Mouse (Mus musculus): ENCODE measurements around the gene Rad51b. TPM values are rescaled to one million over a fixed set of nuclear protein-coding genes. Genes with fewer than 3 reads are reported as not detected.

Gene Rad51b
- total RNA-seq, 2 experiments from 2014 or later = 3.4 to 4.3 TPM

DNA sequence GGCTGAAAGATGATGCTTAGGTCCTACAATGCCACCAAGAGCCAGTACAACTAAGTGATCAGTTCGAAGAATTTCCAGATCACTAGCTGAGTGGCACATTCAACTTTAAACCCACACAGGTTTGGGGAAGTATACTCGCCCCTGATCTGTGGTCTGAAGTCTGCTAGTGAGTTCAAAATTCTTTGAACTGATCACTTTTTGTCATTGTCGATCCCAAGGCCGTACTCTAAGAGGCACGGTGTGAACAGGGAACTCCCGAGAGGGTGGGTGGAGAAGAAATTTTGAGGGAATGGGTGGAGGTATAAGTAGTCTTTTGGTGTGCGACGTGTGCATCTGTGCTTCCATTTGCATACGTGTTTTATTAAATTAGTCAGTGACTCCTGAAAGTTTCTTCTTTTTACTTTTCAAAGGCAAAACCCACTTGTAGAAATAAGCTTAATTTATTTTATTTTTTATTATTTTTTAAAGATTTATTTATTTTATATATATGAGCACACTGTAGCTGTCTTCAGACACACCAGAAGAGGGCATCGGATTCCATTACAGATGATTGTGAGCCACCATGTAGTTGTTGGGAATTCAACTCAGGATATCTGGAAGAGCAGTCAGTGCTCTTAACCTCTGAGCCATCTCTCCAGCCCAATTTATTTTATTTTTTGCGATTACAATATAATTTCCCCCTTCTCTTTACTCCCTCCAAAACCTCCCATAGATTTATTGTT lies 443.0 kb downstream of the Rad51b start:
- DNase-seq = no peak

GRCm38 (mm10) chr12:79742211-79742610 lies 445.1 kb downstream of the Rad51b start:
- DNase-seq = no peak

DNA sequence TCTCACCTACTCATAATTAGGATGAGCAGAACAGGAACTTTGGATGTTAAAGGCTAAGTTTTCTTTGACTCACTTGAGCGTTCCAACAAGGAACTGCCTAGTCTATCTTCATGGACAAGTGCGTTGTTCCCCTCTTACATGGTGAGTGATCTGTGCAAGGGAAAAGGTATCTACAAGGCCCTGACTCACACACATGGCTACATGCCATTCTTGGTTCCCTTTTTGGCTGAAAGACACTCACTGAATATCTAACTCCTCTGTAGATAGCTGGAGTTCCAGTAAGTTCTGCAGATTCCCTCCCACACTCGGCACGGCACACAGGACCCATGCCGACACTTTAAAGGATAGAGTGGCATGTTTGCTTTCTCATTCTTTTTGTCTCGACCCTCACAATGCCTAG lies 447.0 kb downstream of the Rad51b start:
- no peak for DNase-seq

DNA sequence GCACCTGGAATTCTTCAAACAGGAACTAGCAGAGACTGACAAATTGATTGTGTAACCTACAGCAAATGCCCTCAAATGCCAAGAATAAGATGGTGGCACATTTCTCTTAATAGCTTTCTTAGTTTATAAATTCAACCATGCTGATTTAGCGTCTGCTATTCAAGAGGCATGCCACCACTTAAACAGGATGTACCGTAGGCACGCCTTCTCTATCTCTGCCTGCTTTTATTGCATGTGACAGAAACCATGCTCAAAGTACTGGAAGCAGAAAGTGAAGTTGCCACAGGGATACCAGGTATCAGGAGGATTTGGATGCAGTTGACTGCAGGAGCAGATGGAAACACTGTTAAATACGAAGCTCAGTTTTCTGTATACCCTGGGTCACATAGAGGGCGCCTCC lies 448.1 kb downstream of the Rad51b start:
- DNase-seq = no peak

DNA sequence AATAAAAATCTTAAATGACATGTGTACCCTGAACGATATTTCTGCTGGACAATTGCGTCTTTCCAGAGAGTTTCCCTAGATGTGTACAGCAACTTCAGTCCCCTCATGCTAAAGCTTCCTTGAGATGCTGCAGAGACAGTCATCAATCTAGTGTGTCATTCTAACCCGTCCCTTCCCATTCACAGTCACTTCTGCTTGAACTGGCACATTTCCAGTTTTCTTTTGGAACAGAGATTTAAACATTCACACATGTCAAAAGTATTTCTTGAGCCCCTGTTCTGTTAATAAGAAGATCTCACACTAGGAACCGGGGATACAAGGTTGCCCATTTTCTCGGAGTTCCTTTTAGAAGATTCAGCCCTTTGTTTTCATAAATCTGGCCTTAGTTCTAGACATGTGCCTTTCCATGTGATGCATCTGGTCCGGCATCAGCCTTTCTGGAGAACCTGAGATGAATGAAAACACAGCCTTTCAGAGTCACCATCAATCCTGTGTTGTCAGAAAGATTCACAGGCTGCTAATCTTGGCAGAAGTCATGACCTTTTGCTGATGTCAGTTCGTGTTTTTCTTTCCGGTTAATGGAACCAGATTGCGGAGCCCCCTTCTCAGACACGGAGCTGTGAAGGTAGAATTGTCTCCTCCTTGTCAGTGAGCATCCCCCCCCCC lies 448.9 kb downstream of the Rad51b start:
- no peak for DNase-seq

DNA sequence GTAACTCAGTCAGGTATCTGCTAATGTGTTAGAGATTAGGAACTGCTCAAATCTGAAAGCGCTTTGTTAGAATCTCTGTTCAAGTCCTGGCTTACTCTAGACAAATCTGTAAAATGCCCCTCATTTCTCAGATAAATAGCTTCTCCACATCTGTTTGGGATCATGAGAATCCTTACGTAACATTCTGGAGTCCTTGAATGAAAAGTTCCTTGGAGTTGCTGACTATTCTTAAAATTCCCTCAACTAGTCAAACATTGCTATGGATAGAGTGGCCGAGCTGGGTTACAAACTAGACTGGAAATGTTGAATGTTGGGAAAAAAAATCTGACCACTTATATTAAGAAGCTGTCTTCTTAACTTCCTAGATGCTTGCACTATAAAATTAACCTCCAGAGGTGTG lies 450.5 kb downstream of the Rad51b start:
- no peak for DNase-seq

- DNase-seq = peak; percentile 44
Observed at GRCm38 (mm10) chr12:79748862-79749261, 451.8 kb downstream of the Rad51b start.

DNA sequence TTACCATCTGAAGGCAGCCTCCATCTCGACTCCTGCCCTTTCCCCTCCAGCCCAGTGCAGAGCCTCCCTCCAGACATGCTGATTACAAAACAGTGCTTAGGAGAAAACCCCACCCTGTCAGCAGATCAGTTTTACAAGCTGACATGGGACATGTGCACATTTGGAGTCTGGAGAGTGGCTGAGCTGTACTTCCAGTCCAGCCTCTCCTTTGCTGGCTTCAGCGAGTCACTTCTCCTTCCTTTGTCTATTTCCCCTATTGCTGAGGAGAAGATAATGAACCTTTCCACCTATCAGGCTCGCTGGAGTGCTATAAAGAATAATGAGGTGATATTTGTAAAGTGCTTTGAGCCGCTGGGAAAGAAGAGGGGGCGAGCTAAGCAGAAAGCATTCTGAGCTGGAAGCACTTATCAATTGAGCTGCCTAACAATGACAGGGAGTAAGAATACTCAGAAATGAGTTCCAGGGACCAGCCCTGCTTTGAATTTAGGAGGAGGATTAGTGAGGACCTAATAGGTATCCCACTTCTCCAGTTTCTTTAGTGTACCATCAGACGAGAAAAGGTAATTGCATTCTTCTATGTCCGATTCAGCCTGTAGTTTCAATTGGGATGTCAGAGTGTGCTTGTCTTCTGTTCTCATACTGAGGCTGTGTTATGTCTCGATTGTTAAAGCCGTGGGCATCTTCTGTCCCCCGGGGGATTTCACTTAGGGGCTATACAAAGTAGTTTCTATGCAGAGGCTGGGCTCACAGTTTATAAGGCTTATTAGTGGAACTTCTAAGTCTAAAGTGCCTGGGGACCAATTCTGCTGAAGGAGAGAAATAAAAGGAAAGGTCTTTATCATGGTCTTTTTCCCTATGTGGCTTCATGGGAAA lies 453.4 kb downstream of the Rad51b start:
- peak; percentile 54 for DNase-seq

GRCm38 (mm10) chr12:79751781-79752180 lies 454.7 kb downstream of the Rad51b start:
- DNase-seq = peak; percentile 32

- no peak for DNase-seq
Observed at GRCm38 (mm10) chr12:79752189-79752588, 455.1 kb downstream of the Rad51b start.

- DNase-seq = no peak
Observed at GRCm38 (mm10) chr12:79755617-79756016, 458.5 kb downstream of the Rad51b start.

DNA sequence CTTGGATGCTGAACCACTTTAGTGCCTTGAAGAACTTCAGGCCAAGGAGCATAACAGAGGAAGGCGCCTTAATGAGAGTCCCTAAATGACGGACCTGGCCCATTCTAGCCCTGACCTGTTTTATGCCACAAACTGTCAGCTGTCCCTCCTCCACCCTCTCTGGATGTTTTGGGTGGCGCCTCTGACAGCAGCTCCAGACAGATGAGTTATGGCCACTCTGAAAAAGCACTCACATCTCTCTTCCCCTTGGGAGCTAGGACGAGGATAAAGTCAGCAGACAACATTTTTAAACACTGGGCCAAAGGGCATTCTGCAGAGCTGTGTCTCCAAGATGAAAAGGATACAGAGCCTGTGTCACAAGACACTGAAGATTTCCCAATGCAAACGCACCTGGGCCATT lies 459.3 kb downstream of the Rad51b start:
- DNase-seq = no peak

- DNase-seq = no peak
Observed at GRCm38 (mm10) chr12:79757775-79758174, 460.7 kb downstream of the Rad51b start.

DNA sequence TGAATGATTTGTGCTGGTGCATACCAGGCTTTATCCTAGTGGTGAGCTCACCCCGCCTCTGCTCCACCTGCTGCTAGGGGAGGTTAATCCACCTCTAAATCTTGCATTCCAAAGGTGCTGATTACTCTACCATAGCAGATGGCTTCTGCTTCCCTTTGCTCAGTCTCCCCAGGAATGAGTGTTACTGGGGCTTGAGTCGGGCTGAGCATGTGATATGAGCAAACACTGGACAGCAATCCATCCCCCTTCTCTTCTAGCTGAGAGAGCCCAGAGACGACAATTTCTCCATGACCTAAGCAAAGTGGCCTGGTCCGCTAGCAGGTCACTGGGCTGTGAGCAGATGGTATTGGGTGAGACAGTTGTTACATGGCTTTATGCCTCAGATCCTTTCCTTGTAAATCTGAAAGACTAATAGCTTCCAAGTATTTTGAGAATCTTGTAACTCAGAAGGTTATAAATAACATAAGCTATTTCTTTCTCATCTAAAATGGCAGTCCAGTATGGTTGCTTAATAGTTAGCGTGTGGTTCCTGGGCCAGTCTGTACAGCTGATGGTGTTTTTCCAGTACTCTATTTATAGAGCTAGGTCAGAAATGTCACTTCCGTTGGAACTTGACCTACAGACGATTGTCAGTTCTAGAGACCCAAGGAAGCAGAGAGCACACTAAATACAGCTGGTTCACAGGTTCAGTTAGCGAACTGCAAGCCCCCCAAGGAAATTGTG lies 462.3 kb downstream of the Rad51b start:
- no peak for DNase-seq

DNA sequence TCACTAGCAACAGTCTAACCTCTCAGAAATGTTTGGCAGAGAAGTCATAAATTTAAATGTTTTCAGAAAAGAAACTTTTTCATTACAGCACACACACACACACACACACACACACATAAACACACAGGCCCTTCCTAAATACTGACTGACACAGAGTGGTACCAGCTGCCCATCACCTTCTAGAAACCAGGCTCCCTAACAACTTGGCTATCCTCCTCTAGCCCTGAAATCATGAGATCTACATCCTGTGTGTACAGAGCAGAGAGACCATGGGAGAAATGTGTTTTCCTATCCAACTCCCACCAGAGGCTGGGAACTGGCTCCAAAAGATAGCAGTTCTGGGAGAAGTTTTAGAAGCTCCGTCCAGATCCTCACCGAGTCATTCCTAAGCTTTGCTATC lies 464.1 kb downstream of the Rad51b start:
- DNase-seq = no peak

GRCm38 (mm10) chr12:79762087-79762486 lies 465.0 kb downstream of the Rad51b start:
- no peak for DNase-seq

DNA sequence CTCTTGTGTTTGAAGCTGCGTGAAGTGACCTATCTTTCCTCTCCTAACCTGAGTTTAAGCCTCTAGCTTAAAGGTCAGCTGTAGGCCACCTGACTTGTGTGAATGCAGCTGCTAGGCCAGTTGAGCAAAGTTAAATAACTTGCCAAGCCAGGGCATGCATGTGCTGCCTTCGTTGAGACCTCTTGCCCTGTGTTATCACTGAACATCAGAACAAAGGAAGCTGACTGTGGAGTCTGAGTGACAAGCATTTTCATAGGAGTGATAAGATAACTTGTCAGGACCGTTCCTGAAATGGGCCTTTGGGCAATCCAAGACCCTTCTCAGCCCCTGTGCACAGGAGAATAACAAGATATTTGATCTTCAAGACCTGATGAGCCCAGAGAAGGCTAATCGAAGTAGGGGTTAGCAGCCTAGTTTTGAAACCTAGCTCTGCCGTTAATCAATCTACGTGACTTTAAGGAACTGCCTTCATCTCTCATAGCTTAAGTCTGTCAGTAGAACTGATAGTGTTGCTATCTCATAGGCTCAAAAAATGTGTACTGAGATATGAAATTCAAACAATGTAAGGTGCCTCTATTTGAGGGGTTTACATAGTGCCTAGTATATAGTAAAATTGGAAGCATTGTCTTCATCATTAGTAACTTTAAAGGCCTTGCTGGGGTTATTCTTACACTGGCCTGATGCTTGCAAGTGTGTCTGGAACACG lies 465.6 kb downstream of the Rad51b start:
- DNase-seq = no peak

- peak; percentile 53 for DNase-seq
Observed at GRCm38 (mm10) chr12:79766116-79766515, 469.0 kb downstream of the Rad51b start.

DNA sequence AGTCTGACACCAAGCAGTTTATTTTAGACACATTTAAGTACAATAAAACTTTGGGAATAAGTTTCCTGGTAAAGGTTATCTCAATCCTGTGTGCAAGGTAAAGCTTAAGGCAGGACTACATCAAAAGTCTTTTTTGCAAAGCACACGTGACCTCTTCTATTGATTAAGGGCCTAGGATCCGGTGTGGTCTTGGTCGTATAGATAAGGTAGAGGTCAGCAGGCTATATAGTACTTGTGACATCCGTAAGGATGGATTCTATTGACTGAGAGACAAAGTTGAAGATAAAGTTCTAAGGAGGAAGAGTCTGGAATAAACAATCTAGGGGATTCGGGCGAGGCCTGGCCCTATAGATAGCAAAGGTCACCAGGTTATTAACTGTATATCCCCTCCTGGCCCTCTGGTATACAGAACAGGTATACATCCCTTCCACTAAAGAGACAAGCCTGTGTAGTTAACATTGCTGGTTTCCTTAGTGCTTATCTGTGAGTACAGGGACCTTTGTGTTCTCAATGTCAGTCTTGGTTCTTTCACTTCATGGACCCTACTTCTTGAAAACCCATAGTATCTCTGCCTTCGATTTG lies 471.8 kb downstream of the Rad51b start:
- no peak for DNase-seq

DNA sequence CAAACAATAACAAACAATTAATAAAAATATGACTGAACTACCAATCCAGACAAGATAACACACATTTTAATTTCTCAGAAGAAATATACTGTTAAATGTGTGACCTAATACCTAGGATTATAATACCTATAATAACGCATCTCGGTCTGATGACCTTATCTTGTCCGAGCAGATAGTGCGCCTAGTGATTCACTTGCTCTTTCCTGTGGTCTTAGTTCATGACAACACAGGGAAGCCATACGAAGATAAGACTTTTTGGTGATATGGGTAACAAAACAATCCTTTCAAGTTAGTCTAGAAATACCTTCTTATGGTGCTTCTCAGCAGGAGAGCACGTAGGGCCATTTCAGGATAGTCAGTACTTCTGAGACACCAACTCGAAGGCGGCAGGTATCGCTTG lies 472.7 kb downstream of the Rad51b start:
- no peak for DNase-seq

DNA sequence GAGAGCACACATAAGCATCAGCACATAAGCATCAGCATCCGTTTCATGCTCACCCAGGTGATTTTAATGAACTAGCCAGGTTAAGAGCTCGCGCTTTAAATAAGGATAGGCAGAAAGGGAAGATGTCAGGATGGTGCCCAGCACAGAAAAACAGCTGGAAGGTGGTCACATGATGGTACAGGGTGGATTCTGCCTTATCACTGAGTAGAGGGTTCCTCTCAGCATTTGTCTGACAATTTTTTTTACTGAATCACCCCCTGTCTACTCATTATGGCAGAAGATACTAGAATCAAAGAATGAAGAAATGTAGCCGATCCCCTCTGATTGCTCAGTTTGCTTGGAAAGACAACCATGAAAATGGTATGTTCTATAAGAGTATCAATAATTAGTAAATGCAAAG lies 474.1 kb downstream of the Rad51b start:
- no peak for DNase-seq

- no peak for DNase-seq
Observed at GRCm38 (mm10) chr12:79771741-79772140, 474.7 kb downstream of the Rad51b start.
